Mouse (Mus musculus): Measurements from ENCODE around the gene Elovl3.
A peak's percentile ranks its signal among the peaks of the same experiment; 100 is the strongest.
"Not testable (repeated sequence)": the region's sequence is repeated elsewhere in the genome, so short reads cannot be mapped to it uniquely, and the experiment has no call there.

Elovl3 gene

DNA sequence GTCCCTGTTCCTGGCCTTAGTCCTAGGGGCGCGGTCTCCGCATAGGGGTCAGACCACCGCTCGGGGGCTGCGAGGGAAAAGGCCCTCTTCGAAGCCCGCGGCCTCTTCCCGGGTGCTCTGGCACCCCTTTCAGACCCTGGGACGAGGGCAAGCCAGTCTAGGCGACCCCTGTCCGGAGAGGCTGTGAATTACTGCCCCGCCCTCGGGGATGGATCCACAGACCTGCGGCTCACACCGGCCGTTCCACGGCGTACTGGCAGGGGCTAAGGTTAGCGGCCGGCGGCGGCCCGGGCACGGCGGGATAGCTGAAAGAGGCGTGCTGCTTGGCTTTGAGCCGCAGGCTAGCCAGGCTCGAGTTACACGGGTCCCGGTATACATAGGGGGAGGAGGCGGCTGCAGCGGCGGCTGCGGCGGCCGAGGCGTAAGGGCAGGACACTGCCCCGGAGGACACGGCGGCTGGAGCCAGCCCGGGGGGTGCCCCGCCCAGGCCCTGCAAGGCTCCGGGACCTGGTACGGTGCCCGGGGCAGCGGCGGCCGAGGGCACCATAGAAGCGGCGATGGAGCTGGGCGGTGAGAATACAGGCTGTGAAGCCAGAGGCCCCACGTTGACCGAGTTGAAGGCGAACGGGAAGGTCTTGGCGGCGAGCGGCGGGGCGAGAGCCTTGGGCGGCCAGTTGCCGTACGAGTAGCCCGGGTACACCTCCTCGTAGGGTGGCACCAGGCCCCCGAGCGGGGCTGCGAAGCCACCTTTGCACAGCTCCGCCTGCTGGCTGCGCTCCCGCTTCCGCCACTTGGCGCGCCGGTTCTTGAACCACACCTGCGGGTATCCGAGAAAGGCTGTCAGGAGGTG lies 4.3 kb downstream of the Elovl3 start:
- DNase-seq (ENCODE audit: low spot score in 2 of 2), result peak; percentile 43 to 74

GRCm38 (mm10) chr19:46136639-46137580 lies 5.2 kb downstream of the Elovl3 start:
- DNase-seq (ENCODE audit: low spot score in 2 of 2), result peak in 1 of 2 experiments; percentile 74

DNA sequence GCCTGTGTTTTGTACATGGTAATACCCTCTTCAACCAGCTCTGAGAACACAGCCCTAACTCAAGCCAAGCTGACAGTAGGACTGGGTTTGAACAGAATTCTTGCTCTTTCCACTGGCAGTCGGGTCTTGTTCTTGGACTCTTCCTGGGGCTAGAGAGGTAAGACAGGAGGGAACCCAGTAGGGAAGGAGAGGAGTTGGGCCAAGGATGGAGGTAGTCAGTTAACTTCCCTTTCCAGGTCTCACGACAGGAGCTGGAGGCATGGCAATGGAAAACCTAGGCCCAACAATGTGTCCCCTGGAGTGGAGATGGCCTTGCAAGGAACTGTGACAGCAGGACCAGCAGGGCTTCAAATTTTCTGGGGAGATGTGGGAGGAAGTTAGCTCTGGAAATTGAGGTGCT lies 8.6 kb downstream of the Elovl3 start:
- no peak for DNase-seq (ENCODE audit: low spot score in 2 of 2)

GRCm38 (mm10) chr19:46141091-46141490 lies 9.4 kb downstream of the Elovl3 start:
- DNase-seq (ENCODE audit: low spot score in 2 of 2), result no peak

DNA sequence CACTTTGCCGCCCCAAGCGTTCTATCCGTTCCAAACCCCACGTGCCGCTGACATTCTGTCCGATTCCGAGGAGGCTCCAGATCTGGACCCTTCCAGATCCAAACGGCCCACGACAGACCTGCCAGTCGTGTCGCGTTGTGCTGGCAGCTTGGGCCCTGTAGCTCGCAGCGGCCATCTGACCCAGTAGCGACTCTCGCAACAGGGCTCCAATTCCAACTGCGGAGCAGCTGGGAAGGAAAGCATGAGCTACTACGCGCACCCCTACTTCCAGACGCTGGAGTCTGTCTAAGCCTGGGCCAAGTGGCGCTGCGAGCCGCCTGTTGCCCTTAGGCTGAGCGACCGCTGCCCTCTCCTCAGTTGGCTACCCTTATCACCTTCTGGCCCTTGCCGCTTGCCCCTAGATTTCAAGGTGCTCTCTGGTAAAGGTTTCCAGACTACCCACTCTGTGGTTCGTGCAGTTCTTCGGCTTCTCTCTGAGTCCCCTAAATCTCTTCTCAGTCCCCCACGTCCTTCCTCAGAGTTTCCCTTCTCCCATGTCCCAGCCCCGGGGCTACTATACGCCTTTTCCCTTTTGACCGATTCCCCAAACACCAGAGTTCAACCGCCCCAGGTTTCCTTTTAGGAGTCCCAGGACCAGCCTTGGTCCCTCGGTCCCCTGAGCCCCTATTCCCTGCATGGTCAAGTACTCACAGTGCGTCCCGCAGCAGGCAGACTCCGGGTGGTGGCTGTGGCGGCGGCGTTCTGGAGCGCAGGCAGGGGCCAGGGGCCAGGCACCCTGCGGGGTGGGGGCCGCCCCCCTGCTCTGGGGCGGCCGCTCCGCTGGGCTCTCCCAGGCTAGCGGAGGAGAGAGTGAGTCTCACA lies 16.0 kb downstream of the Elovl3 start, which contains the start of gene Pitx3:
TSS of gene Pitx3 (minus strand) at position 816 of the 861 bp plus-strand sequence.
- peak in 1 of 2 experiments; percentile 47 for DNase-seq (ENCODE audit: low spot score in 2 of 2)

- peak; percentile 62 to 77 for DNase-seq (ENCODE audit: low spot score in 2 of 2)
Observed at GRCm38 (mm10) chr19:46148372-46148760, 16.7 kb downstream of the Elovl3 start.

DNA sequence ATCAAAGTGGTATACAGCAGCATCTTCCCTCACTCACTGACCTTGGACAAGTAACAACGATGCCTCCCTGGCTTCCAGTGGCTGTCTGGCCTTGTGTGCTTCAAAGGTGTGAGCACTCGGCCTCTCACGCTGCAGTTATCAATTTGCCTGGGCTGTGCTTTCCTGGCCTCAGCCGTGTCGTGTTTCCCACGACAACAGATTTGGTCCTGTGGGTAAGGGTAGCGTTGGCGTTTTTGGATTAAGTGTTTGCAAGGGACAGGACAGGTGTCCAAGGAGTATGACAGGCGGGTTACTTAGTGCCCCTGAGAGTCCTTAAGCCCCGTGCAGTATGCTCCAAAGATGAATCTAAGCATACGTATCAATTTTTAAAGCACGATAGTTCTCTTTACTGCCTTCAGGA lies 17.4 kb downstream of the Elovl3 start:
- no peak for DNase-seq (ENCODE audit: low spot score in 2 of 2)

GRCm38 (mm10) chr19:46152127-46152803 lies 20.6 kb downstream of the Elovl3 start, which contains the start of gene Gbf1:
Gene Gbf1, plus strand, starts transcription at chr19:46152509.
- peak; percentile 87 to 92 for DNase-seq (ENCODE audit: low spot score in 2 of 2)

DNA sequence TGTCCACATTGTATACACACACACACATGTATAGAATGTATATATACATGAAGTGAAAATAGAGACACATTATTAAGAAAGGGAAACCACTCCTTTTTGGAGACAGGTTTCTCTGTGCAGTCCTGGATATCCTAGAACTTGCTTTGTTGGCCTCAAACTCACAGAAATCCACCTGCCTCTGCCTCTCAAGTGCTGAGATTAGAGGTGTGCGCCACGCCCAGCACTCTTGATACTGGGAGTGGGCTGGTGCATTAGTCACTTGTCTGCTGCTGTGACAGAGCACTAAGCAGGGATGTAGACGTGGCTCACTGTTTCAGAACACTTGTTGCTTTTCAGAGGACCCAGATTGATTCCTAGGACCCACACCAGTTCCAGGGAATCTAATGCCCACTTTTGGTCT lies 34.3 kb downstream of the Elovl3 start:
- no peak for DNase-seq (ENCODE audit: low spot score in 2 of 2)

- DNase-seq (ENCODE audit: low spot score in 2 of 2), result not testable (repeated sequence)
Observed at GRCm38 (mm10) chr19:46167169-46167568, 35.5 kb downstream of the Elovl3 start.

GRCm38 (mm10) chr19:46169396-46169795 lies 37.7 kb downstream of the Elovl3 start:
- DNase-seq (ENCODE audit: low spot score in 2 of 2), result no peak

- DNase-seq (ENCODE audit: low spot score in 2 of 2), result no peak
Observed at GRCm38 (mm10) chr19:46169913-46170312, 38.2 kb downstream of the Elovl3 start.

GRCm38 (mm10) chr19:46172541-46172940 lies 40.8 kb downstream of the Elovl3 start:
- DNase-seq (ENCODE audit: low spot score in 2 of 2), result no peak

DNA sequence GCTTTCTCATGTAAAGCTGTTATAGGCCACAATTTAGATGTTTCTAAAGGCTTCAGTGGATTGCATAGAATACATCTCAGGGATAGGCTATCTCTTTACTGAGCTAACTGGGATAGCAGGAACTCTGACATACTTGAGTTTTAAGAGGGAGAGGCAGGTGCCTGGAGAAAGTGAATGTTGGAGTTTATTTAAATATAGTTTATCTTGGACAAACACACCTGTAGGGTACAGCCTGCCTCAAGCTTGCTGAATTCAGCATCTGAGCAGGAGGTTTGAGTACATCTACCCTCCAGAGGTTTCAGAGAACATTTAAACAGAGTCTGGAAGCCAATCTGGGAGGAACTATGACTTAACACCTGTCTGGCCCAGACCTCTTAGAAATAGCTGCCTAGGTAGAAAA lies 43.5 kb downstream of the Elovl3 start:
- no peak for DNase-seq (ENCODE audit: low spot score in 2 of 2)

- DNase-seq (ENCODE audit: low spot score in 2 of 2), result no peak
Observed at GRCm38 (mm10) chr19:46177046-46177445, 45.3 kb downstream of the Elovl3 start.

GRCm38 (mm10) chr19:46180274-46180673 lies 48.6 kb downstream of the Elovl3 start:
- DNase-seq (ENCODE audit: low spot score in 2 of 2), result no peak

DNA sequence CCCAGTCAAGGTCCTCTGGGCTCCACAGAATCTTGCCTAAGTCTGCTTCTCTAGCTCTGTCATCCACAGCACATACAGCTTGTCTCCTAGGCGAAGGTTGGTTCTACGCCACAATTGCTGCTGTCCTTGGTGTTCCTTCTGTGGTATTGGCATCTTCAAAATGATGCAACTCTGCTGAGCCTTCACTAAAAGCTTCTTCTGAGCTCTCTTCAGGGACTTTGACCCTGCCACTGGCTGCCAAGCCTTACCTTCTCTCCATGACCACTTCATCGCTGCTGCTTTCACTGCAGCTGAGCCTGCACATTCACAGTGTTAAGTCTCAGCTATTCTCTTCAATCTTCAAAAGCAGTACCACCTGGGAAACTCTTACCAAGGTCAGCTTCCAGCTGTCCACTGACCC lies 50.5 kb downstream of the Elovl3 start:
- no peak for DNase-seq (ENCODE audit: low spot score in 2 of 2)

All from urinary bladder, adult 18-20 months (tissue).